Mouse (Mus musculus) CD4-positive, CD25-positive, alpha-beta regulatory T cell, adult 9 weeks (primary cell): Measurements from ENCODE around the gene Olfr657. TPM values are rescaled to one million over a fixed set of nuclear protein-coding genes. Genes with fewer than 3 reads are reported as not detected.

ENCODE experiments used
- polyA plus RNA-seq: library from polyadenylated mRNA; unstranded; fragments of 100-300 nt; shearing (Covaris generic); gene quantifications from one replicate; pipeline ENCODE4 v1.2.1, GENCODE M21; 2017

The Olfr657 gene
- not detected for polyA plus RNA-seq

DNA sequence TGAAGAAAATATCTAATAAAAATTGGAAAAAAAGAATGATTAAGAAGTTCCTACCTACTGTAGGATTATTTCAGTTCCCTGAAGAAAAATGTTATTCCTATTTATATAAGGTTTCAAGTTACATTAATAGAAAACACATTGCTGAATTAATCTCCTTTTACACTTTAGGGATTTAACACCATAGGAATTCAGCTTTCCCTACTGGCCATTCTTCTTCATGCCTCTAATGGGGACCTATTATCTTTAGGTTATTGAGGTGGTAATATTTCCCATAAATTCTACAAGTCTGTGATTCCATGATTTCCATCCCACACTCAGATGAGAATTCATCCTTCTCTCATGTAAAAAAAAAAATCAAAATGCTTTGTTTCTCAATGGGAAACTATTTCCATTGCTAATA lies at the start of gene Olfr657:
Gene Olfr657 (plus strand): TSS at position 301 of the 400 bp plus-strand sequence.

DNA sequence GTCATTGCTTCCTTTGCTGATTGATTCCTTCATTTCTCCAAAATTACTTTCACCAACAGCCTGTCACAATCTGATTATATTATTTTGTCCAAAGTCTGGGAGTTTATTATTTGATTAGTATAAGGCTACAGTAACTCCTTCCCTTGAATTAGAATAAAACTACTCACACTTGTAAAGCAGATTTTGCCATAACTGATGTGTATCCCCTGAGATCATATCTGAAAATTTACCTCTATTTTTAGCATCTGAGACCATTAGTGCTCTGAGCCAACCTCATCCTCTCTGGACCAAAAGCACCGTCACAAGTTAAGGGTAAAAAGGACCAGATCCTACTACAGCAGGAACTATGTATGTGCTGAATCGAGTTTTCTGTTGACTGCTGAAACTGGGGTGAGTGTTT lies 47.6 kb upstream of the Olfr657 start, which contains the start of gene Olfr653:
Gene Olfr653 (plus strand): TSS at position 301 of the 400 bp plus-strand sequence.

DNA sequence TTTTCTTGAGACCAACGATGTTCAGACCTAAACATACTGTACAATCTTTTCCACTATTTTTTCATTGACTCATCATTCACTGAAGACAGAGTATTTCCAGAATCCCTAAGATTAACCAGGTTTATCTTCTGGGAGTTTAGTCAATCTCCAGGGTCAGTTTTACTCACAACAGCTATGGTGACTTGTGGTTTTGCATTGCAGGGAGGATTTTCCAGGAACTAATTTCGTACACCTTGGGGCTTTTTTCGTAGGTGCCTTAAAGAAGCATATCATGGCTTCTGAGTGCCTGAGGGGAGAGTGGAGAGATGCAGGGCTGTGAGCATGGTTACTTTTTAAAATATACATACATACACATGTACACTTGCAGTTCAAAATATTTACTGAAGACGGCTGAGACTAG lies 37.9 kb upstream of the Olfr657 start, which contains the start of gene Olfr654:
Gene Olfr654 (plus strand): TSS at position 301 of the 400 bp plus-strand sequence.

DNA sequence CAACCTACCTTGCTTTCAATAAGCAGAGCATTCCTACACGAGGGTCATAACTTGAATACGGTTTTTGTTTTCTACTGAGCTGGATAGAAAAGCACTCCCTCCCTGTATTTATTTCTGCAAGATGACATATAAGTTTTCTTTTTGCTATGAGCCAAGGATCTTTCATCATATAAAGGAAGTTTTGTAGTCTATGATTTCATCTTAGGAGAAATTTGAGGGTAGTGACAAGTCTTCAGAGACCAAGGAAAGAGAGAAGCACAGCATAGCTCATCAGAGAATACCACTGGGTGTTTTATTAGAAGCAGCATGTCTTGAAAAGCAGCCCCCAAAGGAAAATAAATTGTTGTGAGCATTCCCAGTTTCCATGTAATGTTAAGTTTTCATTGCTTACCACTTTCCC lies 22.9 kb upstream of the Olfr657 start, which contains the start of gene Olfr655:
Gene Olfr655 (minus strand): TSS at position 101 of the 400 bp plus-strand sequence.

DNA sequence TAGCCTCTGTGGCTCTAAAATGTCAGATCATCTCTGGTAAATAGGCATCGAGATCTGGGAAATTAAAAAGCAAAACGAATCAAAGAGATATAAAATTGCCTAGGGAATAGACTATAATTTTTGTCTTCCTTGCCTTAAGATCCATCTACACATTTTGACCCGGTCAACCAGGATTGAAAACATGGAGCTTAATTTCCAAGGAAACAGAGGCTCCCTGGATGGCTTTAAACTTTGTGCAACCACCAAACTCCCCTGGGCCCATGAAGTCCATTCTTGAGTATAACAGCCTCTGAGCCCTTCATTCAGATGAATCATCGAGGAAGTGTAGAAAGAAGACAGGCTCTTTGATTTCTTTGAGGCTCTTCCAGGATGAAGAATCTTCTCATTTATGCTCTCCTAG lies 10.9 kb upstream of the Olfr657 start, which contains the start of gene Olfr656:
Gene Olfr656 (plus strand): TSS at position 301 of the 400 bp plus-strand sequence.

DNA sequence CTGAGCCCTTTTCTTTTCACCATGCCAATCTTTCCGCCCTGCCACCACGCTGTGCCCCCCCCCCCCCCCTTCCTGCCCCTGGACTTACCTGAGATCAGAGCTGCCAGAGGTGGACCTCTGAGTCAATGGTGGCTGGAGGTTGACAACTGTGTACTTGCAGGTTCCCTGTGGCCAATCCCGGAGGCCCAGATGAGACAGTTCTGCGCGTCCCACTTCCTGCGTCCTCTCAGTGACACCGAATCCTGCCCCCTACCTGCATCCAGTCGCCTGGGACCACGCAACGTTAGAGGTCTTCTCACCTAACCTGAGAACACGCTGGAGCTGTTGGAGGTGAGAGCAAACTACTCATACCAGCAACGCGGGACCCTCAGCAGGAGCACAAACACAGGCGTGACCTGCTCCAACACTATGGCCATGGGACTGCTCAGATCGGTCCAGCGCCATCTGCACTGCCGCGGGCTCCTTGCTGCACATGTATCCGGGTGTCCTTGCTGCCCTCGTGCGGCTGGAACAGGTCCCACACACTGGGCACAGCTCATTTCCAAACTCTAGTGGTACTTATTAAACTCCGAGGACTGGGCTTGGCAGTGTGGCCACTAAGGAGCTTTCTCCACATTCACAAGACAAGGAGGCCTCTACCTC lies 22.4 kb downstream of the Olfr657 start, which contains the start of gene Olfr658:
Gene Olfr658 (minus strand): TSS at position 465 of the 642 bp plus-strand sequence.

DNA sequence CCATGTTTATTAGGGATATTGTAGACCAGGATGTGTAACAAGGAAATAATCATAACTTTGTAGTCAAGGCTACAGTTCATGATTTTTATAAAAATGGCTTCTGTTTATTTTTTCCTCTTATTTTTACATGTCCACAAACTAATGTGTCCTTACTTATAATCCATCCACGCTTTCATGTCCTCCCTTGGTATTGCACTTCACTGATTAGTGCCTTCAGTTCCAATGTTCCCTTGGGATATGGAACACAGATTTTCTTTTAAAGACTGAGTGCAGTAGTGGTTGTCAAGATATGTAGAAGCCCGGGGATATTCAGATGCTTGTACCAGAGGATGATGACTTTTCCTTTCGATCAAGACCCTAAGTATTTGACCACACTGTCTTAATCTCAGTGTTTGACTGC lies 41.9 kb downstream of the Olfr657 start, which contains the start of gene Olfr659:
Gene Olfr659 (plus strand): TSS at position 301 of the 400 bp plus-strand sequence.

DNA sequence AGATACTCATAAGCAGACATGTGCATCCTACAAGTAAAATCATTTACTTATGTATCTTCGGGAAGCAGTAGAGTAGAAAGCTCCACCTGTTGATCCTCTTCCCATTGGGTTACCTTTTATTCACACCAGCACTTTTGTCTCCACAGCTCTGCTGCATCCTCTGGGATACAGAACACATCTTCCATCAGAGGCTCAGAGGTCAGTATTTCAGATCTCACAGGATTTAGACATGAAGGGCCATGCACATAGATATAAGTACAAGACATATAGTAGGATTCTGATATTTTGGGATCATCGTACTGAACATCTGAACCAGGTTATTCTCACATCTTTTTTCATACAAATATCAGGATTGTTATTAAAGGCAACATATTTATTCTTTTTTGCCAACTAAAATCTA lies 61.6 kb downstream of the Olfr657 start, which contains the start of gene Olfr661:
Gene Olfr661 (plus strand): TSS at position 301 of the 400 bp plus-strand sequence.

Other genes with a start within 250 kb of the Olfr657 start
- 1.4 TPM for gene Trim30c, start 224.0 kb upstream of the Olfr657 start, polyA plus RNA-seq
- 72.6 TPM for gene Trim30a, start 159.6 kb upstream of the Olfr657 start, polyA plus RNA-seq
- gene Trim30d, start 116.9 kb upstream of the Olfr657 start, polyA plus RNA-seq, result 29.7 TPM
- not detected for gene Olfr651, start 74.7 kb upstream of the Olfr657 start, polyA plus RNA-seq
- gene Olfr652, start 63.9 kb upstream of the Olfr657 start, polyA plus RNA-seq, result not detected
- not detected for gene Olfr653, start 47.5 kb upstream of the Olfr657 start, polyA plus RNA-seq
- not detected for gene Olfr654, start 37.8 kb upstream of the Olfr657 start, polyA plus RNA-seq
- gene Olfr655, start 23.0 kb upstream of the Olfr657 start, polyA plus RNA-seq, result not detected
- not detected for gene Olfr656, start 10.8 kb upstream of the Olfr657 start, polyA plus RNA-seq
- gene Olfr658, start 22.5 kb downstream of the Olfr657 start, polyA plus RNA-seq, result not detected
- not detected for gene Olfr659, start 42.0 kb downstream of the Olfr657 start, polyA plus RNA-seq
- gene Olfr661, start 61.7 kb downstream of the Olfr657 start, polyA plus RNA-seq, result not detected
- not detected for gene Usp17le, start 152.7 kb downstream of the Olfr657 start, polyA plus RNA-seq
- not detected for gene Usp17lb, start 217.8 kb downstream of the Olfr657 start, polyA plus RNA-seq
- gene Usp17la, start 232.2 kb downstream of the Olfr657 start, polyA plus RNA-seq, result not detected